Mouse (Mus musculus) cerebellum, adult 2 months (tissue): ENCODE measurements around the gene Alox5ap.
A peak's percentile ranks its signal among the peaks of the same experiment; 100 is the strongest.

Source experiments
- CTCF ChIP-seq: fragments of 200-500 bp; IDR thresholded peaks from 2 replicates; pipeline ENCODE4 v1.5.1; 2011; ENCODE audit warnings: low read depth, mild to moderate bottlenecking, control low read depth, low read length, moderate library complexity, borderline replicate concordance; ENCODE audit not compliant: insufficient read depth
- POLR2A ChIP-seq: fragments of 200-500 bp; IDR thresholded peaks from 2 replicates; pipeline ENCODE4 v1.6.1; 2011; ENCODE audit warnings: low read length, control low read depth, borderline replicate concordance; ENCODE audit not compliant: insufficient read depth

DNA sequence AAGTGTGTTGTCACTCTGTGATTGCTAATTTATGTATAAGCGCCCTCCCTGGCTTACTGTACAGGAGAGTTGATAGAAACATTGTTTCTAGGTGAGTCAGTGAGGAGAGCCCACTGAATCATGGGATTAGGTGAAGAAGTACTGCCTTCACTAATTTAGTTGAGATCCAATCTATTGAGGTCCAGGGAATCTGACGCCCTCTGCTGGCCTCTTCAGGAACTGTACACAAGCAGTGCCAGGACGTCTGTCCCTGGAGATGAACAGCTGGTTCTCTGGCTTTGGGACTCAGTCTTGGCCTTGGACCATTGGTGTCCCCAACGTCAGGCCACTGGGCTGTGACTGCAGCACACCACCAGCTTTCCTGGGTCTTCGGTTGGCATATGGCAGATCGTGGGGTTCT is 2.7 kb upstream of the Alox5ap start:
- TF ChIP-seq CTCF (peak; percentile 16; the same call in 1 of the 2 replicates), POLR2A (no peak)
